Mouse (Mus musculus): ENCODE results near the gene Dffa.

DNA sequence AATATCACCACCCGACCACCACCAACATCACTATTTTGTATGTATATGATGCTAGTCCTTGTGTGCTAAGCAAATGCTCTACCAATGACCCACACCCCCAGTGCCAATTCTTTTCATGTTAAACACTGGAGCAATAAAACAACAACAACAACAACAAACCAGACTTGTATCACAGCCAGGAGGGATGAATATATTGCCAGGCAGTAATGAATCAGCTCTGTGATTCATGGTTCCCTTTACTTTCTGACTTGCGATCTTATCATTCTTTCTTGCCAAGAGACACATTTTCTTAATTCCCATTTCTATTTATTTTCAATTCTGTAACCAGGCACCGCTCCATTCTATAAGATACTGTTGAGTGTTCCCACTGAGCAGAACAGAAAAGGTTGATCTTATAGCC, 2.5 kb upstream of the Dffa start:
- TF ChIP-seq CTCF (conservative IDR thresholded peaks at IDR 0.05; ENCODE audit: low read length) (no peak), NANOG (IDR thresholded peaks at IDR 0.05; ENCODE audit: borderline replicate concordance, low read length) (no peak)
